Mouse (Mus musculus): Measurements from ENCODE around the gene Ccdc77.
A peak's percentile ranks its signal among the peaks of the same experiment; 100 is the strongest.

Ccdc77 gene

GRCm38 (mm10) chr6:120363688-120364522, at the start of gene Ccdc77, which contains the start of gene Kdm5a:
Ccdc77 (minus strand) TSS chr6:120364374.
Kdm5a (plus strand) TSS chr6:120364124.
- peak; percentile 93 for DNase-seq

GRCm38 (mm10) chr6:120403936-120404335, 39.8 kb upstream of the Ccdc77 start:
- no peak for DNase-seq

GRCm38 (mm10) chr6:120395622-120396345, 31.6 kb upstream of the Ccdc77 start:
- DNase-seq: no peak

GRCm38 (mm10) chr6:120392811-120393210, 28.6 kb upstream of the Ccdc77 start:
- DNase-seq: no peak

- DNase-seq: no peak
These were observed 25.9 kb upstream of the Ccdc77 start for GRCm38 (mm10) chr6:120390054-120390453.

- DNase-seq: no peak
These were observed 12.6 kb upstream of the Ccdc77 start for GRCm38 (mm10) chr6:120376736-120377135.

- peak; percentile 14 for DNase-seq
These were observed 877 bp upstream of the Ccdc77 start for GRCm38 (mm10) chr6:120365051-120365450.

- no peak for DNase-seq
These were observed 340 bp upstream of the Ccdc77 start for GRCm38 (mm10) chr6:120364523-120364905.

GRCm38 (mm10) chr6:120362774-120363687, 1.1 kb downstream of the Ccdc77 start:
- DNase-seq: no peak

- DNase-seq: no peak
These were observed 2.0 kb downstream of the Ccdc77 start for GRCm38 (mm10) chr6:120362124-120362523.

GRCm38 (mm10) chr6:120356951-120357945, 6.9 kb downstream of the Ccdc77 start:
- peak; percentile 82 for DNase-seq

GRCm38 (mm10) chr6:120356478-120356877, 7.7 kb downstream of the Ccdc77 start:
- DNase-seq: no peak

GRCm38 (mm10) chr6:120349018-120349417, 15.2 kb downstream of the Ccdc77 start:
- no peak for DNase-seq

- DNase-seq: no peak
These were observed 20.2 kb downstream of the Ccdc77 start for GRCm38 (mm10) chr6:120343992-120344391.

GRCm38 (mm10) chr6:120332351-120332750, 31.8 kb downstream of the Ccdc77 start:
- DNase-seq: no peak

- peak; percentile 40 for DNase-seq
These were observed 39.8 kb downstream of the Ccdc77 start for GRCm38 (mm10) chr6:120324295-120324927.

GRCm38 (mm10) chr6:120320369-120320768, 43.8 kb downstream of the Ccdc77 start:
- DNase-seq: no peak

- DNase-seq: no peak
These were observed 45.0 kb downstream of the Ccdc77 start for GRCm38 (mm10) chr6:120319129-120319528.

GRCm38 (mm10) chr6:120318303-120318940, 45.8 kb downstream of the Ccdc77 start:
- no peak for DNase-seq

- no peak for DNase-seq
These were observed 51.7 kb downstream of the Ccdc77 start for GRCm38 (mm10) chr6:120312443-120312842.

- DNase-seq: no peak
These were observed 54.4 kb downstream of the Ccdc77 start for GRCm38 (mm10) chr6:120309787-120310186.
